Mouse (Mus musculus) stomach, postnatal 0 days (tissue): Measurements from ENCODE around the gene AC129217.1.

ENCODE experiments used
- CTCF ChIP-seq: IDR thresholded peaks from 2 replicates; pipeline ENCODE4 v1.5.1; 2016; ENCODE audit warnings: antibody characterized with exemption, low read depth, mild to moderate bottlenecking, moderate library complexity
- EP300 ChIP-seq: optimal IDR thresholded peaks from 2 replicates; pipeline ENCODE3; 2016; ENCODE audit warnings: antibody characterized with exemption

GRCm38 (mm10) chr19:8830664-8831063 lies 1.1 kb downstream of the AC129217.1 start:
- TF ChIP-seq CTCF (no peak), EP300 (no peak)
